15 mouse cellular contexts compared by ENCODE assay signal in the genomic region with DNA sequence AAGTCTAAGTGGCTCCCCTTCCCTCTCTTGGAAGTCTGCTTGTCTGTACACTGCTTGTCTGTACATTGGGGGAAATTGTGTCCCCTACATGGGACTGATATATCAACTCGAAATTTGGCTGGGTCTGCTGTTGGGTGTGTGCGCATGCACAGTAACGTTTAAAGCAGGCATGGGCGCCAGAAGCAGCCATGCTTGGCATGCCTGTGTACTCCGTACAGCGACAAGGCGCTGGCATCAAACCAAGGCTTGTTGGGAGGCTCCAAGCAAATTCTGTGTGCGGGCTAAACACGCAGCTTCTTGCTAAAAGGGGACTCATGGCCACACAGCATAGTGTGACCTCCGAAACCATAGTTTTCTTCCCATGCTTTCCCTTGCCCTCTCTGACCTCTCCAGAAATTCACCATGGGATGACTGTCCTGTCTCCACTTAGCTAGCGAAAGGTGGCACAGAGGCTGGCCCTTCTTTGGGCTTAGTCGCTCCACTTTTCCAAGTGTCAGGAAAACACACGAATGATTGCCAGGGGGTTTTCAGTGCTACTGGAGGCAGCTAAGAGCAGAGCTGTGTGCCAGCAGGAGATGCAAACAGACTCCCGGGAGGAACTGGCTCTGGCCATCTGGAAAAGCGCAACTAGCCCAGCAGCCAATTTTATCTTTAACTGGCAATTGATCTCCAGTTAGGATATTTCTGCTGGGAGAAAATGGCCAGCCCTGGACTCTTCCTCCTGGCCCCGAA. TPM values are rescaled to one million over a fixed set of nuclear protein-coding genes. Genes with fewer than 3 reads are reported as not detected.
DNase-seq lines count a peak whose midpoint lies in the region; ATAC-seq lines count a peak whose summit lies in the region.
"Had no signal": no experiment of that assay in that cellular context is flagged by ENCODE, and none has a peak within 500 bp of the region (broad histone marks: within the 10 kb centered on the region; RNA-seq: fewer than 3 reads in every experiment).

No protein-coding gene starts in this region.

- no peaks in the 10 kb centered on the region for H3K4me1 ChIP-seq in forebrain, embryonic 13.5 days
- H3K4me1 ChIP-seq in forebrain, embryonic 12.5 days: no peaks in the 10 kb centered on the region
- H3K4me1 ChIP-seq in kidney, embryonic 14.5 days (ENCODE audit: control insufficient read depth, insufficient read depth, low read length): no peaks in the 10 kb centered on the region
- H3K4me1 ChIP-seq: hindbrain, embryonic 12.5 days had no signal

- DNase-seq in kidney, adult 11 months: peak; percentile 31
- DNase-seq in lung, postnatal 10 days: peak; percentile 19
- no peak for DNase-seq in lung, adult 18-20 months
- DNase-seq in brain, adult 2 months (ENCODE audit: low read depth, low spot score): peak; percentile 28
- no peak for DNase-seq in natural killer cell, adult 2 months (ENCODE audit: low spot score in 2 of 2)
- DNase-seq: cerebellum, adult 9-10 months; thymus, postnatal 4 days had no signal

- no peaks in the 10 kb centered on the region for H3K36me3 ChIP-seq in forebrain, embryonic 13.5 days (ENCODE audit: poor library complexity, severe bottlenecking)
- H3K36me3 ChIP-seq in forebrain, embryonic 12.5 days (replicated peaks): no peaks in the 10 kb centered on the region
- no peaks in the 10 kb centered on the region for H3K36me3 ChIP-seq in kidney, embryonic 14.5 days (ENCODE audit: control insufficient read depth, insufficient read depth, low read length)
- H3K36me3 ChIP-seq: hindbrain, embryonic 12.5 days; lung, embryonic 15.5 days had no signal

- H3K9ac ChIP-seq in forebrain, embryonic 13.5 days: no peak overlapping the region
- no peak overlapping the region for H3K9ac ChIP-seq in forebrain, embryonic 12.5 days
- H3K9ac ChIP-seq in kidney, embryonic 14.5 days (ENCODE audit: low read depth, low read length): no peak overlapping the region
- H3K9ac ChIP-seq: hindbrain, embryonic 12.5 days; lung, embryonic 15.5 days had no signal

- 83% methylated on average over 16 of the region's 16 CpGs for WGBS in forebrain, embryonic 13.5 days
- 90% methylated on average over 16 of the region's 16 CpGs for WGBS in forebrain, embryonic 12.5 days
- WGBS in kidney, embryonic 14.5 days: 73% methylated on average over 16 of the region's 16 CpGs

- H3K27me3 ChIP-seq in forebrain, embryonic 13.5 days: no peaks in the 10 kb centered on the region
- H3K27me3 ChIP-seq in forebrain, embryonic 12.5 days: no peaks in the 10 kb centered on the region
- H3K27me3 ChIP-seq in kidney, embryonic 14.5 days (ENCODE audit: control insufficient read depth, insufficient read depth, low read length): no peaks in the 10 kb centered on the region
- H3K27me3 ChIP-seq: hindbrain, embryonic 12.5 days; lung, embryonic 15.5 days had no signal

- peak overlapping the region; percentile 40; the same call in 1 of the 2 replicates for H3K27ac ChIP-seq in forebrain, embryonic 13.5 days
- H3K27ac ChIP-seq in forebrain, embryonic 12.5 days: no peak overlapping the region
- H3K27ac ChIP-seq in kidney, embryonic 14.5 days (ENCODE audit: low read depth, low read length): no peak overlapping the region
- H3K27ac ChIP-seq: heart, adult 2 months; hindbrain, embryonic 12.5 days; lung, embryonic 15.5 days had no signal

- H3K9me3 ChIP-seq in forebrain, embryonic 13.5 days (replicated peaks): 0 out of 2 replicates have a peak, but pooled peaks cover 2% of the 10 kb centered on the region
- no peaks in the 10 kb centered on the region for H3K9me3 ChIP-seq in forebrain, embryonic 12.5 days
- H3K9me3 ChIP-seq in kidney, embryonic 14.5 days (ENCODE audit: control insufficient read depth, low read length): no peaks in the 10 kb centered on the region
- H3K9me3 ChIP-seq: hindbrain, embryonic 12.5 days; lung, embryonic 15.5 days had no signal

- no peak overlapping the region for H3K4me2 ChIP-seq in forebrain, embryonic 13.5 days
- H3K4me2 ChIP-seq in forebrain, embryonic 12.5 days: no peak overlapping the region
- H3K4me2 ChIP-seq in kidney, embryonic 14.5 days (replicated peaks; ENCODE audit: low read depth, low read length): no peak overlapping the region
- H3K4me2 ChIP-seq: hindbrain, embryonic 12.5 days; lung, embryonic 15.5 days had no signal

- ATAC-seq in forebrain, embryonic 13.5 days: peak; percentile 74; the same call in 1 of the 2 replicates
- ATAC-seq in forebrain, embryonic 12.5 days (ENCODE audit: low FRiP score): no peak
- ATAC-seq in kidney, embryonic 14.5 days (ENCODE audit: low FRiP score, low TSS enrichment): no peak
- ATAC-seq: intestine, postnatal 0 days had no signal

- H3K4me3 ChIP-seq in forebrain, embryonic 13.5 days: no peak overlapping the region
- no peak overlapping the region for H3K4me3 ChIP-seq in forebrain, embryonic 12.5 days (replicated peaks)
- H3K4me3 ChIP-seq in kidney, embryonic 14.5 days (ENCODE audit: low read length): no peak overlapping the region
- H3K4me3 ChIP-seq: heart, adult 2 months; hindbrain, embryonic 12.5 days; lung, embryonic 15.5 days had no signal

RNA-seq across cellular contexts. Expression of a gene that starts 11.7 kb away (rescaled TPM):
- polyA plus RNA-seq in forebrain, embryonic 13.5 days (2015; fragmentation: Nextera tagmentation; extraction: Ambion mirVana): 0.25 and 0.28 TPM in 2 replicates
- 0.36 and 0.81 TPM in 2 replicates for polyA plus RNA-seq in forebrain, embryonic 12.5 days (2016; fragmentation: Nextera tagmentation; extraction: Ambion mirVana)
- polyA plus RNA-seq in kidney, embryonic 14.5 days (2014; fragmentation: Nextera tagmentation; extraction: Ambion mirVana): 0.24 TPM in 1 of 2 replicates, not detected in the other
- polyA plus RNA-seq: intestine, postnatal 0 days; lung, embryonic 15.5 days; neural tube, embryonic 11.5 days had no signal

RNA-seq across cellular contexts. Expression of a gene that starts 21.9 kb away (rescaled TPM):
- polyA plus RNA-seq in forebrain, embryonic 13.5 days (2015; fragmentation: Nextera tagmentation; extraction: Ambion mirVana): not detected in 2 replicates
- not detected in 2 replicates for polyA plus RNA-seq in forebrain, embryonic 12.5 days (2016; fragmentation: Nextera tagmentation; extraction: Ambion mirVana)
- polyA plus RNA-seq in kidney, embryonic 14.5 days (2014; fragmentation: Nextera tagmentation; extraction: Ambion mirVana): not detected in 2 replicates
- polyA plus RNA-seq: hindbrain, embryonic 12.5 days; intestine, postnatal 0 days; lung, embryonic 15.5 days; neural tube, embryonic 11.5 days had no signal

Comparison
In these comparisons a context has a peak if more than half of its experiments do, and no peak if none do; other contexts are left out.
1. DNase-seq: peak in kidney, adult 11 months (single experiment), lung, postnatal 10 days (single experiment) and brain, adult 2 months (single experiment); none in lung, adult 18-20 months (0 of 2) and natural killer cell, adult 2 months (0 of 2).